ENCODE assay signal across 31 mouse cellular contexts in genomic region chr10:41246111-41246510, GRCm38 (mm10). TPM values are rescaled to one million over a fixed set of nuclear protein-coding genes. Genes with fewer than 3 reads are reported as not detected.
DNase-seq lines count a peak whose midpoint lies in the region; ATAC-seq and TF ChIP-seq lines count a peak whose summit lies in the region.
"Had no signal": no experiment of that assay in that cellular context is flagged by ENCODE, and none has a peak within 500 bp of the region (broad histone marks: within the 10 kb centered on the region; RNA-seq: fewer than 3 reads in every experiment).

No protein-coding gene starts in this region.

- peak overlapping the region; percentile 74 for H3K27ac ChIP-seq in layer of hippocampus, adult 2 months
- peak overlapping the region; percentile 54; the same call in 1 of the 2 replicates for H3K27ac ChIP-seq in liver, embryonic 13.5 days
- H3K27ac ChIP-seq in liver, embryonic 11.5 days (ENCODE audit: low read depth, low read length) = no peak overlapping the region
- H3K27ac ChIP-seq: embryonic facial prominence, embryonic 13.5 days; embryonic facial prominence, embryonic 15.5 days; forebrain, embryonic 10.5 days; forebrain, embryonic 12.5 days had no signal

- 77% methylated on average over 5 of the region's 5 CpGs for WGBS in liver, embryonic 13.5 days (ENCODE audit: insufficient replicate concordance)
- 81% methylated on average over 5 of the region's 5 CpGs for WGBS in liver, embryonic 11.5 days

- no peaks in the 10 kb centered on the region for H3K9me3 ChIP-seq in liver, embryonic 13.5 days (replicated peaks)
- no peaks in the 10 kb centered on the region for H3K9me3 ChIP-seq in liver, embryonic 11.5 days (ENCODE audit: control insufficient read depth, low read length)
- H3K9me3 ChIP-seq: embryonic facial prominence, embryonic 13.5 days; embryonic facial prominence, embryonic 15.5 days; forebrain, embryonic 10.5 days; forebrain, embryonic 12.5 days; G1E had no signal

- no peak for TF ChIP-seq CTCF in layer of hippocampus, adult 2 months (conservative IDR thresholded peaks at IDR 0.05)

- H3K36me3 ChIP-seq in liver, embryonic 13.5 days = 0 out of 2 replicates have a peak, but pooled peaks cover 2% of the 10 kb centered on the region
- H3K36me3 ChIP-seq in liver, embryonic 11.5 days (ENCODE audit: control insufficient read depth, insufficient read depth, low read length) = no peaks in the 10 kb centered on the region
- H3K36me3 ChIP-seq: embryonic facial prominence, embryonic 13.5 days; forebrain, embryonic 10.5 days; forebrain, embryonic 12.5 days had no signal

- peaks cover 51% of the 10 kb centered on the region for H3K4me1 ChIP-seq in liver, embryonic 13.5 days (replicated peaks)
- peaks cover 14% of the 10 kb centered on the region for H3K4me1 ChIP-seq in liver, embryonic 11.5 days (replicated peaks; ENCODE audit: control insufficient read depth, insufficient read depth, low read length)
- H3K4me1 ChIP-seq: embryonic facial prominence, embryonic 15.5 days had no signal

- H3K4me3 ChIP-seq in layer of hippocampus, adult 2 months = no peak overlapping the region
- H3K4me3 ChIP-seq in liver, embryonic 13.5 days (replicated peaks) = no peak overlapping the region
- no peak overlapping the region for H3K4me3 ChIP-seq in liver, embryonic 11.5 days (ENCODE audit: low read depth, low read length)
- H3K4me3 ChIP-seq: embryonic facial prominence, embryonic 13.5 days; embryonic facial prominence, embryonic 15.5 days; erythroblast, embryonic 14.5 days; forebrain, embryonic 10.5 days; forebrain, embryonic 12.5 days had no signal

- ATAC-seq in liver, embryonic 13.5 days (ENCODE audit: low read depth) = no peak
- ATAC-seq in liver, embryonic 11.5 days (replicated peaks; ENCODE audit: low FRiP score) = no peak
- ATAC-seq: activated CD4-positive, CD25-positive, alpha-beta regulatory T cell, adult 4 months; CD4-positive, CD25-positive, alpha-beta regulatory T cell, adult 4 months; forebrain, embryonic 14.5 days; forebrain, embryonic 16.5 days; Patski had no signal

- no peak for DNase-seq in layer of hippocampus, adult 2 months (ENCODE audit: low spot score in 2 of 2)
- DNase-seq in layer of hippocampus, postnatal 14 days (ENCODE audit: low spot score in 2 of 2) = no peak
- DNase-seq in liver, embryonic 13.5 days = no peak
- DNase-seq in liver, embryonic 11.5 days (ENCODE audit: low spot score) = no peak
- peak; percentile 75 for DNase-seq in brain, adult 2 months (ENCODE audit: low read depth, low spot score)
- DNase-seq in gastrocnemius, postnatal 4 days (ENCODE audit: low spot score in 2 of 2) = no peak
- DNase-seq: adrenal gland, adult 8-10 months; adrenal gland, postnatal 14 days; adrenal gland, postnatal 36 days; B cell, adult 2 months; cerebellum, adult 11 months; cerebellum, adult 18-20 months; cerebellum, adult 8-10 months; cerebellum, adult 9-11 months; cerebellum, postnatal 14 days; cerebellum, postnatal 36 days; embryo, embryonic 11 days had no signal

- no peak overlapping the region for H3K4me2 ChIP-seq in liver, embryonic 13.5 days
- no peak overlapping the region for H3K4me2 ChIP-seq in liver, embryonic 11.5 days
- H3K4me2 ChIP-seq: embryonic facial prominence, embryonic 13.5 days; embryonic facial prominence, embryonic 15.5 days; forebrain, embryonic 12.5 days had no signal

- no peak overlapping the region for H3K9ac ChIP-seq in liver, embryonic 13.5 days
- no peak overlapping the region for H3K9ac ChIP-seq in liver, embryonic 11.5 days (ENCODE audit: low read depth, low read length)
- H3K9ac ChIP-seq: embryonic facial prominence, embryonic 13.5 days; embryonic facial prominence, embryonic 15.5 days; forebrain, embryonic 12.5 days had no signal

- no peaks in the 10 kb centered on the region for H3K27me3 ChIP-seq in liver, embryonic 13.5 days
- H3K27me3 ChIP-seq in liver, embryonic 11.5 days (replicated peaks; ENCODE audit: control insufficient read depth, insufficient read depth, low read length) = no peaks in the 10 kb centered on the region
- H3K27me3 ChIP-seq: CH12.LX; embryonic facial prominence, embryonic 13.5 days; embryonic facial prominence, embryonic 15.5 days; forebrain, embryonic 12.5 days; Patski had no signal

RNA-seq across cellular contexts. Expression of gene Fig4, which starts 56.9 kb away (rescaled TPM):
- 10 to 100 TPM; 34.5 to 35.9 TPM for total RNA-seq in layer of hippocampus, adult 2 months (2021)
- 10 to 100 TPM; 37.0 to 40.2 TPM for total RNA-seq in layer of hippocampus, postnatal 14 days (2021)
- polyA plus RNA-seq in liver, embryonic 13.5 days (2015; fragmentation: Nextera tagmentation; extraction: Ambion mirVana) = 9.9 and 11.4 TPM in 2 replicates
- polyA plus RNA-seq in liver, embryonic 11.5 days (2014; fragmentation: Nextera tagmentation; extraction: Ambion mirVana) = 19.2 and 20.8 TPM in 2 replicates
- 10 to 100 TPM in 1 of 2 experiments, 1 to 10 TPM in 1; 9.5 to 10.1 TPM for total RNA-seq in gastrocnemius, postnatal 4 days (2021)

RNA-seq across cellular contexts. Expression of gene Ak9, which starts 57.7 kb away (rescaled TPM):
- total RNA-seq in layer of hippocampus, adult 2 months (2021) = under 1 TPM; 0.12 to 0.20 TPM
- total RNA-seq in layer of hippocampus, postnatal 14 days (2021) = under 1 TPM; 0.45 to 0.67 TPM
- not detected in 2 replicates for polyA plus RNA-seq in liver, embryonic 13.5 days (2015; fragmentation: Nextera tagmentation; extraction: Ambion mirVana)
- not detected in 2 replicates for polyA plus RNA-seq in liver, embryonic 11.5 days (2014; fragmentation: Nextera tagmentation; extraction: Ambion mirVana)
- total RNA-seq in gastrocnemius, postnatal 4 days (2021) = not detected
- total RNA-seq: adrenal gland, postnatal 36 days; common myeloid progenitor, adult 5-6 weeks; G1E had no signal
- polyA plus RNA-seq: CD4-positive, CD25-positive, alpha-beta regulatory T cell, adult 4 months; embryonic facial prominence, embryonic 11.5 days; erythroblast, embryonic 14.5 days; G1E had no signal
